Mouse (Mus musculus) brain, embryonic 18.5 days (tissue): ENCODE results near the gene Syne2.

Source experiments
- DNase-seq: peaks from one replicate; pipeline ENCODE4 v3.0.0-alpha.2; 2012; ENCODE audit warnings: low read depth, low spot score

The Syne2 gene

GRCm38 (mm10) chr12:75866419-75867373 is 48.8 kb downstream of the Syne2 start:
- no peak for DNase-seq

- DNase-seq = peak; percentile 30
Observed at GRCm38 (mm10) chr12:75873546-75874235, 55.8 kb downstream of the Syne2 start.

- no peak for DNase-seq
Observed at GRCm38 (mm10) chr12:75874287-75874994, 56.5 kb downstream of the Syne2 start.

GRCm38 (mm10) chr12:75879636-75880317 is 61.8 kb downstream of the Syne2 start:
- no peak for DNase-seq

GRCm38 (mm10) chr12:75881554-75881953 is 63.6 kb downstream of the Syne2 start:
- no peak for DNase-seq

GRCm38 (mm10) chr12:75886161-75886560 is 68.2 kb downstream of the Syne2 start:
- no peak for DNase-seq

- DNase-seq = no peak
Observed at GRCm38 (mm10) chr12:75886946-75887345, 69.0 kb downstream of the Syne2 start.

GRCm38 (mm10) chr12:75888721-75889120 is 70.8 kb downstream of the Syne2 start:
- no peak for DNase-seq

- no peak for DNase-seq
Observed at GRCm38 (mm10) chr12:75891206-75891605, 73.3 kb downstream of the Syne2 start.

GRCm38 (mm10) chr12:75893392-75893791 is 75.5 kb downstream of the Syne2 start:
- DNase-seq = no peak

- no peak for DNase-seq
Observed at GRCm38 (mm10) chr12:75894316-75894997, 76.5 kb downstream of the Syne2 start.

- DNase-seq = no peak
Observed at GRCm38 (mm10) chr12:75894998-75895331, 77.0 kb downstream of the Syne2 start.

GRCm38 (mm10) chr12:75897793-75898192 is 79.9 kb downstream of the Syne2 start:
- no peak for DNase-seq

GRCm38 (mm10) chr12:75901721-75902120 is 83.8 kb downstream of the Syne2 start:
- DNase-seq = no peak

GRCm38 (mm10) chr12:75904068-75904467 is 86.1 kb downstream of the Syne2 start:
- no peak for DNase-seq

- DNase-seq = no peak
Observed at GRCm38 (mm10) chr12:75905304-75905703, 87.4 kb downstream of the Syne2 start.

GRCm38 (mm10) chr12:75908466-75908865 is 90.5 kb downstream of the Syne2 start:
- no peak for DNase-seq

- no peak for DNase-seq
Observed at GRCm38 (mm10) chr12:75915694-75916093, 97.8 kb downstream of the Syne2 start.

GRCm38 (mm10) chr12:75918415-75918814 is 100.5 kb downstream of the Syne2 start:
- no peak for DNase-seq

GRCm38 (mm10) chr12:75918914-75919313 is 101.0 kb downstream of the Syne2 start:
- DNase-seq = peak; percentile 37

- DNase-seq = no peak
Observed at GRCm38 (mm10) chr12:75922900-75923299, 105.0 kb downstream of the Syne2 start.
